Mouse (Mus musculus) adipocyte (in vitro differentiated cells): ENCODE data around the gene Cfap100.

Source experiments
- DNase-seq: peaks from one replicate; pipeline ENCODE4 v3.0.0-alpha.2; 2016; ENCODE audit warnings: low spot score

Gene Cfap100

GRCm38 (mm10) chr6:90374647-90375046, 54.0 kb downstream of the Cfap100 start:
- DNase-seq: no peak

- DNase-seq: peak; percentile 37
Observed at GRCm38 (mm10) chr6:90369725-90370553, 58.7 kb downstream of the Cfap100 start.

GRCm38 (mm10) chr6:90368976-90369724, 59.4 kb downstream of the Cfap100 start, which contains the start of gene Zxdc:
TSS of gene Zxdc (plus strand) at chr6:90369492.
- peak; percentile 99 for DNase-seq

GRCm38 (mm10) chr6:90363301-90363700, 65.3 kb downstream of the Cfap100 start:
- DNase-seq: no peak

- peak; percentile 59 for DNase-seq
Observed at GRCm38 (mm10) chr6:90360922-90361614, 67.5 kb downstream of the Cfap100 start.

GRCm38 (mm10) chr6:90360024-90360781, 68.4 kb downstream of the Cfap100 start:
- DNase-seq: peak; percentile 99

GRCm38 (mm10) chr6:90359445-90359844, 69.2 kb downstream of the Cfap100 start:
- DNase-seq: peak; percentile 49

- DNase-seq: peak; percentile 62
Observed at GRCm38 (mm10) chr6:90358142-90358541, 70.5 kb downstream of the Cfap100 start.
